In genomic region chr3:79936213-79936612, GRCm38 (mm10) we compare ENCODE assay signal across 8 mouse cellular contexts. TPM values are rescaled to one million over a fixed set of nuclear protein-coding genes. Genes with fewer than 3 reads are reported as not detected.
DNase-seq lines count a peak whose midpoint lies in the region; ATAC-seq lines count a peak whose summit lies in the region.

No protein-coding gene starts in this region.

- no peaks in the 10 kb centered on the region for H3K9me3 ChIP-seq in heart, embryonic 16.5 days (replicated peaks; ENCODE audit: control insufficient read depth, low read length)

- H3K27me3 ChIP-seq in heart, embryonic 16.5 days (ENCODE audit: control insufficient read depth, insufficient read depth, low read length) = no peaks in the 10 kb centered on the region

- WGBS in heart, embryonic 16.5 days = 47% methylated on average over 6 of the region's 6 CpGs

- peak overlapping the region; percentile 40 for H3K27ac ChIP-seq in heart, embryonic 16.5 days (ENCODE audit: low read length)

- no peak overlapping the region for H3K4me2 ChIP-seq in heart, embryonic 16.5 days (ENCODE audit: low read depth, low read length)

- H3K9ac ChIP-seq in heart, embryonic 16.5 days (ENCODE audit: low read length) = no peak overlapping the region

- H3K36me3 ChIP-seq in heart, embryonic 16.5 days (ENCODE audit: control insufficient read depth, insufficient read depth) = peaks cover 21% of the 10 kb centered on the region

- ATAC-seq in heart, embryonic 16.5 days (replicated peaks; ENCODE audit: extremely low read depth, insufficient read depth, low FRiP score) = no peak; the same call in 1 of the 2 replicates

- DNase-seq in adrenal gland, adult 2 months = peak; percentile 15
- no peak for DNase-seq in adrenal gland, postnatal 4 days (ENCODE audit: low spot score in 2 of 2)
- peak; percentile 57 for DNase-seq in embryo, embryonic 11 days
- DNase-seq in lung, postnatal 25 days (ENCODE audit: low spot score) = peak; percentile 38
- no peak for DNase-seq in cerebellum, postnatal 4 days (ENCODE audit: low spot score in 2 of 2)
- no peak for DNase-seq in natural killer cell, adult 2 months (ENCODE audit: low spot score in 2 of 2)
- DNase-seq in left cerebral cortex, adult 18-20 months (ENCODE audit: low spot score in 2 of 2) = no peak

- no peak overlapping the region for H3K4me3 ChIP-seq in heart, embryonic 16.5 days (ENCODE audit: low read length)

- peaks cover 9% of the 10 kb centered on the region for H3K4me1 ChIP-seq in heart, embryonic 16.5 days (ENCODE audit: control insufficient read depth, insufficient read depth, low read length)

RNA-seq across cellular contexts. Expression of gene Fam198b, which starts 51.9 kb away (rescaled TPM):
- 10 to 100 TPM in 1 of 2 experiments, 1 to 10 TPM in 1; 6.2 to 31.2 TPM for total RNA-seq in adrenal gland, adult 2 months (2021)
- polyA plus RNA-seq in adrenal gland, adult 2 months (2012; rRNA removed) = 2.8 and 5.4 TPM in 2 replicates
- 10 to 100 TPM; 24.8 TPM for total RNA-seq in adrenal gland, postnatal 4 days (2021)
- polyA plus RNA-seq in heart, embryonic 16.5 days (2015; fragmentation: Nextera tagmentation; extraction: Ambion mirVana) = 61.6 and 61.7 TPM in 2 replicates
- 1 to 10 TPM; 4.2 to 7.1 TPM for total RNA-seq in left cerebral cortex, adult 18-20 months (2021)

Comparison
In these comparisons a context has a peak if more than half of its experiments do, and no peak if none do; other contexts are left out.
1. DNase-seq: peak in adrenal gland, adult 2 months (single experiment), embryo, embryonic 11 days (single experiment) and lung, postnatal 25 days (single experiment); none in adrenal gland, postnatal 4 days (0 of 2), cerebellum, postnatal 4 days (0 of 2), natural killer cell, adult 2 months (0 of 2) and left cerebral cortex, adult 18-20 months (0 of 2).